Mouse (Mus musculus) embryonic facial prominence, embryonic 11.5 days (tissue): ENCODE data around the gene Chil1. TPM values are rescaled to one million over a fixed set of nuclear protein-coding genes. Genes with fewer than 3 reads are reported as not detected.

Experiments
- ATAC-seq: fragments of 200-750 bp; cut with Nextera tagmentation; replicated peaks from 2 replicates; pipeline ENCODE4 v1.8.0; 2017; ENCODE audit warnings: low read depth; ENCODE audit not compliant: insufficient number of reproducible peaks, low FRiP score, low TSS enrichment
- DNase-seq: peaks from one replicate; pipeline ENCODE4 v3.0.0-alpha.2; 2015; ENCODE audit warnings: low spot score
- H3K27ac ChIP-seq: fragments of 300-500 bp; sonication (generic); replicated peaks from 2 replicates; pipeline ENCODE4 v1.5.1; 2014; ENCODE audit warnings: mild to moderate bottlenecking, low read depth, low read length, control low read depth
- H3K27me3 ChIP-seq: fragments of 300-500 bp; sonication (generic); 2 replicates; pipeline ENCODE4 v1.6.1; 2014; ENCODE audit warnings: mild to moderate bottlenecking, low read length, moderate library complexity, mixed read lengths; ENCODE audit not compliant: control insufficient read depth, insufficient read depth
- H3K36me3 ChIP-seq: fragments of 300-500 bp; sonication (generic); replicated peaks from 2 replicates; pipeline ENCODE4 v1.6.1; 2014; ENCODE audit warnings: low read depth, mild to moderate bottlenecking, low read length, moderate library complexity, mixed read lengths; ENCODE audit not compliant: control insufficient read depth, insufficient read depth
- H3K4me1 ChIP-seq: fragments of 300-500 bp; sonication (generic); 2 replicates; pipeline ENCODE4 v1.6.1; 2014; ENCODE audit warnings: low read length, mixed read lengths; ENCODE audit not compliant: control insufficient read depth, insufficient read depth
- H3K4me2 ChIP-seq: fragments of 300-500 bp; sonication (generic); 2 replicates; pipeline ENCODE4 v1.6.1; 2014; ENCODE audit warnings: low read depth, mild to moderate bottlenecking, control low read depth, low read length, moderate library complexity
- H3K4me3 ChIP-seq: fragments of 300-500 bp; sonication (generic); 2 replicates; pipeline ENCODE4 v1.5.1; 2014; ENCODE audit warnings: low read depth, low read length, control low read depth
- H3K9ac ChIP-seq: fragments of 300-500 bp; sonication (generic); replicated peaks from 2 replicates; pipeline ENCODE4 v1.6.1; 2014; ENCODE audit warnings: mild to moderate bottlenecking, control low read depth, low read length
- H3K9me3 ChIP-seq: fragments of 300-500 bp; sonication (generic); replicated peaks from 2 replicates; pipeline ENCODE4 v1.6.1; 2016; ENCODE audit warnings: mild to moderate bottlenecking, low read length, inconsistent platforms, mixed read lengths; ENCODE audit not compliant: control insufficient read depth
- WGBS: fragments of 180-500 bp; shearing (Covaris S2); extraction: QIAGEN DNeasy Blood & Tissue Kit; methylation state at CpG from one replicate; pipeline ENCODE4 v1.1.7; 2014; 5-methylcytosine and 5-hydroxymethylcytosine counted together
- polyA plus RNA-seq: library from polyadenylated mRNA; unstranded; fragments of >200 nt; fragmentation: Nextera tagmentation; extraction: Ambion mirVana; gene quantifications from 2 replicates; pipeline ENCODE4 v1.2.1, GENCODE M21; 2014

Chil1 gene
- polyA plus RNA-seq, 1 experiment from 2014 or later = 0.97 TPM

DNA sequence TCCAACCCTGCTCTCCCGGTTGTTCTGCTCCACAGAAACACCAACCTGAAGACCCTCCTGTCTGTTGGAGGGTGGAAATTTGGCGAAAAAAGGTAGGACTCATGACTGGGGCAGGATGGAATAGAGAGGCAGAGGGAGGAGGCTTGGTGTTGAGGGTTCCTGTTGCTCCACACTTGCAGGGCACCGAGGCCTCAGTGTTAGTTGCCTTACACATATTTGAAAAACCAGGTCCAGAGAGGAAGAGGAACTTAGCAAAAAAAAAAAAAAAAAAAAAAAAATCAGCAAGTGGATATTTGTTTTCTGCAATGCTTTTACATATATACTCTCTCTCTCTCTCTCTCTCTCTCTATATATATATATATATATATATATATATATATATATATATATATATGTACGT, 2.1 kb downstream of the Chil1 start:
- Histone ChIP-seq H3K4me2 (no peak overlapping the region), H3K4me3 (no peak overlapping the region), H3K9ac (no peak overlapping the region), H3K36me3 (no peaks in the 10 kb centered on the region), H3K4me1 (no peaks in the 10 kb centered on the region), H3K27ac (no peak overlapping the region), H3K27me3 (no peaks in the 10 kb centered on the region), H3K9me3 (no peaks in the 10 kb centered on the region)
- 83% methylated on average over 4 of the region's 4 CpGs for WGBS
- ATAC-seq = no peak
- DNase-seq = no peak

DNA sequence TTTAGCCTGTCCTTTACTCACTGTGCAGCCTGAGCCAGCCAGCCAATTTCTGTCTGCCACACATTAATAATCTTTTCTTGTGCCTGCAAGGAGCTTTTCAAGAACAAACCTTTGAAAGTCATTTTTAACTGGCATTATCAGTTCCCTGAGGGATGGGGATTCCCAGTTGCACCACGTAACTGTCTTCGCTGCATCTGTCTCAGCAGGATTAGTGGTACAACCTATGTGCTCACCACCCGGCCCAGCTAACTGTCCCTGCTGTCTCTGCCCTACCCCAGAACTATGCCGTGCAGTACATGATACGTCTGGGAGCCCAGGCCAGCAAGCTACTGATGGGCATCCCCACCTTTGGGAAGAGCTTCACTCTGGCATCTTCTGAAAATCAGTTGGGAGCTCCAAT, 6.2 kb downstream of the Chil1 start:
- 86% methylated on average over 5 of the region's 5 CpGs for WGBS
- Histone ChIP-seq H3K4me3 (no peak overlapping the region), H3K4me2 (no peak overlapping the region), H3K27ac (no peak overlapping the region), H3K27me3 (no peaks in the 10 kb centered on the region), H3K4me1 (no peaks in the 10 kb centered on the region), H3K9ac (no peak overlapping the region), H3K9me3 (no peaks in the 10 kb centered on the region), H3K36me3 (no peaks in the 10 kb centered on the region)
- DNase-seq (no peak), ATAC-seq (no peak)

DNA sequence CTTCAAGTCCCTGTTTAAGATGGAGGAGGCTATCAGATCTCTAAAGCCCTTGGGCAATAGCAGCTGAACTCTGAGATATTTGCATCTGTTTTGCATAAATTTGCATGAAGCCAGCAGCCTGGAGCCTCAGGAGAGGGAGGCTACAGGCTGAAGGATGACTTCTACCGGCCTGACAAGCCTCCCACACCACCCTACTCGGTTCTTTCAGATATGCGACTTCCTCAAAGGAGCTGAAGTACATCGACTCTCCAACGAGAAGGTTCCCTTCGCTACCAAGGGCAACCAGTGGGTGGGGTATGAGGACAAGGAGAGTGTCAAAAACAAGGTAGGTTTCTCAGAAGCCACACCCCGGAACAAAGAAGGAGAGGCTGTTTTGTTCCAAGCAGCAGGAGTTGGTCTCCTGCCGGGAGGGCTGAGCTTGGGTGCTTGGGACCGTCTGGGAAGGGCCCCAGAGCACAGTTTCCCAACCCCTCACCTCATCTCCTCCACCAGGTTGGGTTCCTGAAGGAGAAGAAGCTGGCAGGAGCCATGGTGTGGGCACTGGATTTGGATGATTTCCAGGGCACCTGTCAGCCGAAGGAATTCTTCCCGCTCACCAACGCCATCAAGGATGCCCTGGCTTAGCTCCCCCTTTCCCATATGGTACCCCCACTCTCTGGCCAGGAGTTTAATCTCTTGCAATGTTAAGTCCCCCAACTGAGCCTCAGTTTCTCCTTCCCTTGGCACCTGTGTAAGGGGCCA, 7.2 kb downstream of the Chil1 start:
- ATAC-seq (no peak), DNase-seq (no peak)
- Histone ChIP-seq H3K9me3 (no peaks in the 10 kb centered on the region), H3K4me3 (no peak overlapping the region), H3K36me3 (no peaks in the 10 kb centered on the region), H3K27me3 (no peaks in the 10 kb centered on the region), H3K9ac (no peak overlapping the region), H3K4me1 (peaks cover 7% of the 10 kb centered on the region), H3K27ac (no peak overlapping the region), H3K4me2 (no peak overlapping the region)
- WGBS = 30% methylated on average over 12 of the region's 12 CpGs

DNA sequence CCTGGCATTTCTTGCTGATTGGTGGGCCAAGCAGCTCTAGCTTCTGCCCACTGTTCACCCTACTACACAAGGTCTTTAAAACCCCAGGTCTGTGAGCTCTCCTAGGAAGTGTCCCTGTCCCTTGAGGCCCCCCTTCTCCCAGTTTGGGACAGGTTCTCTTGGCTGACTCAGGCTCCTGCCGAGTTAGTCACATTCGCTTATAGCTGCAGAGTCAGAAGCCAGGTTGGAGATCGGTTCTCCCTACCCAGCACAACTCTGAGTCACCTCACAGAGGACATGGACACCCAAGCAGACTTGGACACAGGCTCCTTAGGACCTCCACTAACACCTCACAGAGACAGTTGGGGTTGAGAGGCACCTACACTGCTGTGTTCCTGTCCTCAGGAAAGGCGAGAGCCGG, 9.2 kb downstream of the Chil1 start:
- Histone ChIP-seq H3K9ac (no peak overlapping the region), H3K4me3 (no peak overlapping the region), H3K4me2 (no peak overlapping the region), H3K36me3 (no peaks in the 10 kb centered on the region), H3K4me1 (peaks cover 7% of the 10 kb centered on the region), H3K9me3 (no peaks in the 10 kb centered on the region), H3K27me3 (no peaks in the 10 kb centered on the region), H3K27ac (no peak overlapping the region)
- DNase-seq = no peak
- no peak for ATAC-seq
- WGBS = 91% methylated on average over 5 of the region's 5 CpGs

DNA sequence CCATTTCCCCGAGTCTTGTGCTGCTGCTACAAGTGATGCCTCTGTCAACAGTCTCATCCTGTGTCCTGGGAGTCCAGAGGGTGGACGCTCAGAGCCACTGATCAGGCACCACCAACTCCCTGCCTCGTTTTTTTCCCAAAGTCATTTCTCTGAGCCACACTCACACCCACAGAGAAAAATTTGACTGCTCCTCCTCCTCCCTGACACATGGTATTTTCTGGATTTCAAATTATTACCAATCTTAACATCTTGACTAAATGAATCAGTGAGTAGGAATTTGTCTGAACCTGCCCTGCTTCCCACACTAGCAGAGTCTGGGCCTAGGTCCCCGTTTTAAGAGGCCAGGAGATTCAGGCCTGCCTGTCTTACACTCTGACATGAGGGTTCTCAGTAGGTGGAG, 10.0 kb downstream of the Chil1 start:
- Histone ChIP-seq H3K36me3 (no peaks in the 10 kb centered on the region), H3K9ac (no peak overlapping the region), H3K4me2 (no peak overlapping the region), H3K27me3 (no peaks in the 10 kb centered on the region), H3K4me1 (peaks cover 7% of the 10 kb centered on the region), H3K9me3 (no peaks in the 10 kb centered on the region), H3K27ac (no peak overlapping the region), H3K4me3 (no peak overlapping the region)
- WGBS = 42% methylated on average over 4 of the region's 4 CpGs
- ATAC-seq = no peak
- no peak for DNase-seq

DNA sequence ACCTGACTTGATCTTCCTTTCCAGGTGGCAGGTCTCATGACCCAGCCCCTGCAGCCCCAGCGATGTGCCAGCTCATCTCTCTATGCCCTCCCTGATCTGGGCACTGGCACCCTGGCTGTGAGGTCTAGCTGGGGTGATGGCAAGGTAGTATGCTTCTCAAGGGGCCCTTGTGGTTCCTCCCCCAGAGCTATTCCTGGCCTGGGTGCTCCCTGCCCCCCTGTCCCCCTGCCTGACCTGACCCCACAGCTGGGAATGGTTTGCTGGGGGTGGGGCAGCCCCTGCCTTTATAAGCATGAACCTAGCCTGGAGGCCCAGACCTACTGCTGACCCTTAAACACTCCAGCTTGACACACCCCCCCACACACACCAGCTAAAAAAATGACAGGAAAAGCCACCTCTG, 11.2 kb downstream of the Chil1 start, which contains the start of gene Mybph:
Gene Mybph (plus strand): TSS at position 323 of the 400 bp plus-strand sequence.
- ATAC-seq (no peak), DNase-seq (no peak)
- Histone ChIP-seq H3K4me3 (no peak within 1 kb of the TSS), H3K4me2 (no peak within 1 kb of the TSS; the same call in none of the 2 replicates), H3K9me3 (no peaks in the 10 kb centered on the region), H3K27ac (no peak within 1 kb of the TSS), H3K36me3 (no peaks in the 10 kb centered on the region), H3K9ac (no peak within 1 kb of the TSS), H3K4me1 (peaks cover 7% of the 10 kb centered on the region), H3K27me3 (no peaks in the 10 kb centered on the region)
- WGBS = 64% methylated on average over 1 of the region's 1 CpGs

DNA sequence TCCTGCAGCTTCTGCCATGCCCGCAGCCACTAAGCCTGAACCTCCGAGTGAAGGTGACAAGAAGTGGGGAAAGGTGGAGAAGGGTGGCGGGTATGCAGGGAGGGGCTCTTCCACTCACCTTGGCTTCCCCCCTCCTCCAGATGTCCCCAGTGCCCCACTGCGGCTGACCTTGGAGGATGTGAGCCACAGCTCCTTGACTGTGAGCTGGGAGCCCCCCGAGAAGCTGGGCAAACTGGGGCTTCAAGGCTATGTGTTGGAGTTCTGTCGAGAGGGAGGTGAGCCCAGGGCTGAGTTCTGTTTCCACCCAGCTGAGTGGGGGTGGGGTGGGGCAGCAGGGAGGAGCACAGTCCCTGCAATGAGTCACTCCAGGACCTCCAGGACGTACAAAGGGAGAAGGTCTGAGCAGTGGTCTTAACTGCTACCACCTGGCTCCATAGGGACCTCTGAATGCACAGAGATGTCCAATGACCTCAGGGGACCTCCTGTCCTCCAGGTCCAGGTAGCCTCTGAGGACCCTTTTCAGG, 11.8 kb downstream of the Chil1 start:
- Histone ChIP-seq H3K4me3 (no peak overlapping the region), H3K4me2 (no peak overlapping the region; the same call in 1 of the 2 replicates), H3K9ac (no peak overlapping the region), H3K27ac (no peak overlapping the region), H3K4me1 (peaks cover 7% of the 10 kb centered on the region), H3K9me3 (no peaks in the 10 kb centered on the region), H3K27me3 (no peaks in the 10 kb centered on the region), H3K36me3 (no peaks in the 10 kb centered on the region)
- WGBS = 44% methylated on average over 7 of the region's 7 CpGs
- ATAC-seq = no peak
- DNase-seq = no peak

DNA sequence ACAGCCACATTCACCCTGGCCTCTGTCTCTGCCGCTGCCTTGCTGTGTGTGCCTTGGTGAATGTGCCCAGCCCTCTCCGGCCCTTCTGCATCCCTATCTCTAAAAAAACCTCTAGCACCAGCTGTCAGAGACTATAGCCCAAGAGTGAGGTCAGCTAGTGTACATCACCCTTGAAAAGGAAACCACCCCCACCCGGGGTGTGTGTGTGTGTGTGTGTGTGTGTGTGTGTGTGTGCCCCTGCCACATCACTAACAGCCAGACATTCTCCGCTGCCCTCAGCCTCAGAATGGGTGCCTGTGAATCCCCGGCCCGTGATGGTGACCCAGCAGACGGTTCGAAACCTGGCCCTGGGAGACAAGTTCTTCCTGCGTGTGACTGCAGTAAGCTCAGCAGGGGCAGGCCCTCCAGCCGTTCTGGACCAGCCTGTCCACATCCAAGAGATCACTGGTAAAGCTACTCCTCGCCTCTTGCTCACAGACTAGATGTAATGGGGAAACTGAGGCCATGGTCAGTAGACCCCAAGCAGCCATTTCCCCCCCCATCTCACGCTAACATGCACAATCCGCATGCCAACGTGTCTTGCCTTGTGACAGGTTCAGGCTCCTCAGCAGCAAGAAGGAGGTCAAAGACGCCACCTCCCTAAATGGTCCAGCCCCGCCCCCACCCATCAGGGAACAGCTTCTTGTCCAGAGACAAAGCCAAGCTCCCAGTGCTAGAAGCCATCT, 12.5 kb downstream of the Chil1 start:
- Histone ChIP-seq H3K9me3 (no peaks in the 10 kb centered on the region), H3K4me1 (peaks cover 7% of the 10 kb centered on the region), H3K27ac (no peak overlapping the region), H3K4me2 (no peak overlapping the region), H3K4me3 (no peak overlapping the region), H3K9ac (no peak overlapping the region), H3K36me3 (no peaks in the 10 kb centered on the region), H3K27me3 (no peaks in the 10 kb centered on the region)
- DNase-seq = no peak
- WGBS = 65% methylated on average over 16 of the region's 16 CpGs
- no peak for ATAC-seq
